Mouse (Mus musculus): ENCODE results near the gene Aldob. TPM values are rescaled to one million over a fixed set of nuclear protein-coding genes. Genes with fewer than 3 reads are reported as not detected.

Gene Aldob
- polyA plus RNA-seq, 1 experiment from 2014 or later, result 2.7 TPM

- WGBS, result 80% methylated on average over 2 of the region's 2 CpGs
- Histone ChIP-seq H3K4me3 (ENCODE audit: low read depth, low read length) (no peak overlapping the region), H3K36me3 (ENCODE audit: control insufficient read depth, insufficient read depth, low read length) (no peaks in the 10 kb centered on the region), H3K9ac (replicated peaks; ENCODE audit: low read depth, low read length) (no peak overlapping the region), H3K4me1 (ENCODE audit: control insufficient read depth, insufficient read depth, low read length) (no peaks in the 10 kb centered on the region), H3K27me3 (ENCODE audit: control insufficient read depth, insufficient read depth, low read length) (no peaks in the 10 kb centered on the region), H3K9me3 (ENCODE audit: control insufficient read depth, low read depth, low read length) (no peaks in the 10 kb centered on the region), H3K27ac (ENCODE audit: low read length) (no peak overlapping the region), H3K4me2 (replicated peaks; ENCODE audit: low read depth, low read length) (no peak overlapping the region)
- ATAC-seq (ENCODE audit: insufficient number of reproducible peaks, insufficient read depth, low FRiP score, low read depth), result no peak
These were observed 3.3 kb downstream of the Aldob start for GRCm38 (mm10) chr4:49546026-49546425.

GRCm38 (mm10) chr4:49540966-49541365 lies 8.4 kb downstream of the Aldob start:
- Histone ChIP-seq H3K4me2 (replicated peaks; ENCODE audit: low read depth, low read length) (no peak overlapping the region), H3K27ac (ENCODE audit: low read length) (no peak overlapping the region), H3K4me3 (ENCODE audit: low read depth, low read length) (no peak overlapping the region), H3K9me3 (ENCODE audit: control insufficient read depth, low read depth, low read length) (no peaks in the 10 kb centered on the region), H3K9ac (replicated peaks; ENCODE audit: low read depth, low read length) (no peak overlapping the region), H3K27me3 (ENCODE audit: control insufficient read depth, insufficient read depth, low read length) (no peaks in the 10 kb centered on the region), H3K36me3 (ENCODE audit: control insufficient read depth, insufficient read depth, low read length) (no peaks in the 10 kb centered on the region), H3K4me1 (ENCODE audit: control insufficient read depth, insufficient read depth, low read length) (no peaks in the 10 kb centered on the region)
- WGBS, result 76% methylated on average over 3 of the region's 3 CpGs
- ATAC-seq (ENCODE audit: insufficient number of reproducible peaks, insufficient read depth, low FRiP score, low read depth), result no peak

DNA sequence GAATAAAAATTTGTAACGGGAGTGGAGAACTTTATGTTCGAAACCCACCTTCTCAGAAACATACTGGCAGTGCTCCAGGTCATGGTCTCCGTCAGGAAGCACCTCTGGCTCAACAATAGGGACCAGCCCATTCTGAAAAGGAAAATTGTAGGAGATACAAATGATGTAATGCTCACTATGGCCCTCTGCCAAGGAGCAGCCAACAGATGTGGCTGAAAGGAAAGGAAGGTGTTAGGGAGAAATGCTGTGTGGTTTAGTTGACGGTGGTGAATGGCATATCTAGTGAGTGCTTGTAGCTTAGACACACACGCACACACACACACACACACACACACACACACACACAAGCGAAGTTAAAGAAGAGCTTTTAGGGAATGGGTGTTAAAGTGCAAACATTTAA lies 9.7 kb downstream of the Aldob start:
- H3K27ac ChIP-seq (ENCODE audit: low read length), result no peak overlapping the region
- no peak overlapping the region for H3K4me2 ChIP-seq (replicated peaks; ENCODE audit: low read depth, low read length)
- no peak overlapping the region for H3K4me3 ChIP-seq (ENCODE audit: low read depth, low read length)
- no peaks in the 10 kb centered on the region for H3K36me3 ChIP-seq (ENCODE audit: control insufficient read depth, insufficient read depth, low read length)
- H3K9ac ChIP-seq (replicated peaks; ENCODE audit: low read depth, low read length), result no peak overlapping the region
- no peaks in the 10 kb centered on the region for H3K27me3 ChIP-seq (ENCODE audit: control insufficient read depth, insufficient read depth, low read length)
- no peaks in the 10 kb centered on the region for H3K4me1 ChIP-seq (ENCODE audit: control insufficient read depth, insufficient read depth, low read length)
- no peak for ATAC-seq (ENCODE audit: insufficient number of reproducible peaks, insufficient read depth, low FRiP score, low read depth)
- no peaks in the 10 kb centered on the region for H3K9me3 ChIP-seq (ENCODE audit: control insufficient read depth, low read depth, low read length)
- 52% methylated on average over 6 of the region's 6 CpGs for WGBS

- Histone ChIP-seq H3K4me2 (replicated peaks; ENCODE audit: low read depth, low read length) (no peak overlapping the region), H3K27ac (ENCODE audit: low read length) (no peak overlapping the region), H3K4me1 (ENCODE audit: control insufficient read depth, insufficient read depth, low read length) (no peaks in the 10 kb centered on the region), H3K9me3 (ENCODE audit: control insufficient read depth, low read depth, low read length) (no peaks in the 10 kb centered on the region), H3K27me3 (ENCODE audit: control insufficient read depth, insufficient read depth, low read length) (no peaks in the 10 kb centered on the region), H3K4me3 (ENCODE audit: low read depth, low read length) (no peak overlapping the region), H3K9ac (replicated peaks; ENCODE audit: low read depth, low read length) (no peak overlapping the region), H3K36me3 (ENCODE audit: control insufficient read depth, insufficient read depth, low read length) (no peaks in the 10 kb centered on the region)
- no peak for ATAC-seq (ENCODE audit: insufficient number of reproducible peaks, insufficient read depth, low FRiP score, low read depth)
- WGBS, result 83% methylated on average over 4 of the region's 4 CpGs
These were observed 12.7 kb downstream of the Aldob start for GRCm38 (mm10) chr4:49536671-49537070.

DNA sequence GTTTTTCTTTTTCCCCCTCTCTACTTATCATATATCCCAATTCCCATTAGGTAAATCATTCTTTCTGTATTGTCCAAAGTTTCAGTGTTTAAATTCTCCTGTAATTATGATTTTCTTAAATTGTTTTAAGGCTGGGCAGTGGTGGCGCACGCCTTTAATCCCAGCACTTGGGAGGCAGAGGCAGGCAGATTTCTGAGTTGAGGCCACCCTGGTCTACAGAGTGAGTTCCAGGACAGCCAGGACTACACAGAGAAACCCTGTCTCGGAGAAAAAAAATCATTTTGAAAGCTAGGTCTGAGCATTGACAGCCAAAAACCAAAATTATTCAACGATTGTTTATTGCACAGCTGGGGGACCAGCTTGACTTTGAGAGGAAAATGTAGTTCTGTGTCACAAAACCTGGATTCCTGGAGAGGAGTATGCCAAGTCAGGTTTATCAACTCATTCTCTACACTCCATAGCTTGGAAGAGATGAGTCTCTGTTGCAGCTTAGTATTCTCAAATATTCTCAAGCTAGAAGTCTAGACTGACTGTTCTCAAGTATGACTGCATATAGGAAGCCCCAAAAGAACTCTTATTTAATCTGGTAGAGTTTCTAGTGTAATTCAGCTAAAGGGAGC lies 13.6 kb downstream of the Aldob start:
- no peaks in the 10 kb centered on the region for H3K4me1 ChIP-seq (ENCODE audit: control insufficient read depth, insufficient read depth, low read length)
- WGBS, result 88% methylated on average over 4 of the region's 4 CpGs
- no peak overlapping the region for H3K4me3 ChIP-seq (ENCODE audit: low read depth, low read length)
- no peaks in the 10 kb centered on the region for H3K27me3 ChIP-seq (ENCODE audit: control insufficient read depth, insufficient read depth, low read length)
- H3K36me3 ChIP-seq (ENCODE audit: control insufficient read depth, insufficient read depth, low read length), result no peaks in the 10 kb centered on the region
- H3K9me3 ChIP-seq (ENCODE audit: control insufficient read depth, low read depth, low read length), result no peaks in the 10 kb centered on the region
- ATAC-seq (ENCODE audit: insufficient number of reproducible peaks, insufficient read depth, low FRiP score, low read depth), result no peak
- no peak overlapping the region for H3K27ac ChIP-seq (ENCODE audit: low read length)
- H3K9ac ChIP-seq (replicated peaks; ENCODE audit: low read depth, low read length), result no peak overlapping the region
- no peak overlapping the region for H3K4me2 ChIP-seq (replicated peaks; ENCODE audit: low read depth, low read length)

- Histone ChIP-seq H3K4me3 (ENCODE audit: low read depth, low read length) (no peak overlapping the region), H3K36me3 (ENCODE audit: control insufficient read depth, insufficient read depth, low read length) (peaks cover 2% of the 10 kb centered on the region; the same call in 1 of the 2 replicates), H3K4me1 (ENCODE audit: control insufficient read depth, insufficient read depth, low read length) (no peaks in the 10 kb centered on the region), H3K9me3 (ENCODE audit: control insufficient read depth, low read depth, low read length) (no peaks in the 10 kb centered on the region), H3K4me2 (replicated peaks; ENCODE audit: low read depth, low read length) (no peak overlapping the region), H3K27me3 (ENCODE audit: control insufficient read depth, insufficient read depth, low read length) (no peaks in the 10 kb centered on the region), H3K9ac (replicated peaks; ENCODE audit: low read depth, low read length) (no peak overlapping the region), H3K27ac (ENCODE audit: low read length) (no peak overlapping the region)
- no peak for ATAC-seq (ENCODE audit: insufficient number of reproducible peaks, insufficient read depth, low FRiP score, low read depth)
- WGBS, result 87% methylated on average over 3 of the region's 3 CpGs
These were observed 14.3 kb downstream of the Aldob start for GRCm38 (mm10) chr4:49535036-49535435.

- Histone ChIP-seq H3K4me3 (ENCODE audit: low read depth, low read length) (no peak overlapping the region), H3K9me3 (ENCODE audit: control insufficient read depth, low read depth, low read length) (no peaks in the 10 kb centered on the region), H3K9ac (replicated peaks; ENCODE audit: low read depth, low read length) (no peak overlapping the region), H3K4me2 (replicated peaks; ENCODE audit: low read depth, low read length) (no peak overlapping the region), H3K27ac (ENCODE audit: low read length) (no peak overlapping the region), H3K4me1 (ENCODE audit: control insufficient read depth, insufficient read depth, low read length) (peaks cover 5% of the 10 kb centered on the region; the same call in 1 of the 2 replicates), H3K27me3 (ENCODE audit: control insufficient read depth, insufficient read depth, low read length) (no peaks in the 10 kb centered on the region), H3K36me3 (ENCODE audit: control insufficient read depth, insufficient read depth, low read length) (no peaks in the 10 kb centered on the region)
- no peak for ATAC-seq (ENCODE audit: insufficient number of reproducible peaks, insufficient read depth, low FRiP score, low read depth)
- WGBS, result 75% methylated on average over 9 of the region's 9 CpGs
These were observed 26.8 kb downstream of the Aldob start for GRCm38 (mm10) chr4:49522576-49522975.

GRCm38 (mm10) chr4:49521346-49521745 lies 28.0 kb downstream of the Aldob start:
- Histone ChIP-seq H3K4me2 (replicated peaks; ENCODE audit: low read depth, low read length) (peak overlapping the region; percentile 42), H3K27me3 (ENCODE audit: control insufficient read depth, insufficient read depth, low read length) (no peaks in the 10 kb centered on the region), H3K27ac (ENCODE audit: low read length) (peak overlapping the region; percentile 2; the same call in 1 of the 2 replicates), H3K36me3 (ENCODE audit: control insufficient read depth, insufficient read depth, low read length) (no peaks in the 10 kb centered on the region), H3K4me3 (ENCODE audit: low read depth, low read length) (peak overlapping the region; percentile 69), H3K9me3 (ENCODE audit: control insufficient read depth, low read depth, low read length) (no peaks in the 10 kb centered on the region), H3K4me1 (ENCODE audit: control insufficient read depth, insufficient read depth, low read length) (peaks cover 5% of the 10 kb centered on the region; the same call in 1 of the 2 replicates), H3K9ac (replicated peaks; ENCODE audit: low read depth, low read length) (peak overlapping the region; percentile 34; the same call in 1 of the 2 replicates)
- 1% methylated on average over 17 of the region's 17 CpGs for WGBS
- ATAC-seq (ENCODE audit: insufficient number of reproducible peaks, insufficient read depth, low FRiP score, low read depth), result peak; percentile 72
